Mouse (Mus musculus) v-Abl transformed pro-B cells (cell line): ENCODE measurements around the gene Gab1.

ENCODE experiments used
- in situ Hi-C, 2 experiments: fragments of 400-800 bp; cut with MboI; formaldehyde crosslinking; loops; one replicate each; pipeline ENCODE4 v1.15.1; 2025; ENCODE audit not compliant: unreplicated experiment in 2 of 2

Gab1 gene

GRCm38 (mm10) chr8:80848631-80849030 lies 31.7 kb downstream of the Gab1 start:
- in situ Hi-C loops = no loop called here

DNA sequence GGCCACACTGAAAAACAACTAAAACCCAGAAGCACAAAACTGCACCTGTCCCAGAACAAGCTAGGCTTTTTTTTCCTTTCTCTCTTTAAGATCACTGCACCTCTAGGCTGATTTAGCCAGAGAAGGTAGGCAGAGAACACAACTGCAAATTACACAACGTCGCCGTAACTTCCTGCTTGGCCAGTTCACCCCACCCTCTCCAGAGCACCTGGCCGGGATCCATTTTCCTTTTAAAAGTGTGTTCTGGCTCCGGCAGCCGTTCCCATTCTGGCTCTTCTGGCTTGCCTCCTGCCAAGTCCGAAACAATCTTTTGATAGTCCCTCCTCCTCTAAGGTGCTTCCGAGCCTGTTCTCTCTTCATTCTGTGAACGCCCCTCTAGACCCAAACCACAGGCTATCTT lies 32.4 kb downstream of the Gab1 start:
- in situ Hi-C loops = no loop called here

DNA sequence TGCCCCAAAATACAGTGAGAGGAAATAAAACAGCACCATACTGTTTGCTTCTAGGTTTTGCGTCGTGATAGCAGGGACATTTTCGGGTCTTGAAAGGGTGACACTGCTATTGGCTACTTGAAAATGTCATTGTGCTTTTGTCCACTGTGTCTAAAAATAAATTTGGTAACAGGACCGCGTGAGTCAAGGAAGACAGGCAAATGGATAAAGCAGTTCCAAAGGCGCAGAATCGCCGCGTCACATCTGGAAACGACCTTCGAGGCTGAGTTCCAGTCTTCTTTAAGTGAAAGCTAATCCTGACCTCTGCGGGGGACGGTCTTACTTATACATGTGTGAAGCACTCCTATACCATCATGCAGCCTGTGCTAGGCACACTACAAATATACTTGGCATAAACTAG lies 35.0 kb downstream of the Gab1 start:
- in situ Hi-C loops = no loop called here

DNA sequence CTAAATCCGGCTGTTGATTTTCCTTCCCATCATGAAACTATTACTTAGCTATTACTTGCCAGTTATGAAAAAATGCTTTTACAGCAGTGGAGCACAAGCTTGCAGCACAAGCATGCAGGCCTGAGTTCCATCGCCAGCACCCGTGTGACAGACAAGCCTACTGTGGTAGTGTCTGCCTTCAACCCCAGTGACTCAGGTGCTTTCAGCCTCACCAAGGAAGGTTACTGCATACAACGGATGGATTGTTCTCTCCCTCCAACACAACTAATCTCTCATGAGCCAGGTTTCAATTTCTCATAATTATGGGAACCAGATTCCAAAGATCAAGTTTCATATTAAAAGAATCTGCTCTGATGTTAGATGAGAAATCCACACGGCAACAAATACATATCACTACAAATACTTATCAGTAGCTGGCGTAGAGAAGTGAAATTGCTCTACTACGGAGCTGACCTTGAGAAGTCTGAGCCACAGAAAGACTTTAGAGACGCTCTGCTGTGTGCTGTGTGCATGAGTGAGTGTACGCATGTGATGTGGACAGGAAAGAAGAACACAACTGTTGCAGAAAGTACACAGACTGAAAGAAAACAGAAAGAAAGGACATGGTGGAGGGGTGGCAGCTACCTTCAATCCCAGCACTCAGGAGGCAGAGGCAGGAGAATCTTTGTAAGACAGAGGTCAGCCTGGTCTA lies 36.4 kb downstream of the Gab1 start:
- in situ Hi-C loops = no loop called here

- in situ Hi-C loops = no loop called here
Measured at GRCm38 (mm10) chr8:80842514-80842913, 37.8 kb downstream of the Gab1 start.

DNA sequence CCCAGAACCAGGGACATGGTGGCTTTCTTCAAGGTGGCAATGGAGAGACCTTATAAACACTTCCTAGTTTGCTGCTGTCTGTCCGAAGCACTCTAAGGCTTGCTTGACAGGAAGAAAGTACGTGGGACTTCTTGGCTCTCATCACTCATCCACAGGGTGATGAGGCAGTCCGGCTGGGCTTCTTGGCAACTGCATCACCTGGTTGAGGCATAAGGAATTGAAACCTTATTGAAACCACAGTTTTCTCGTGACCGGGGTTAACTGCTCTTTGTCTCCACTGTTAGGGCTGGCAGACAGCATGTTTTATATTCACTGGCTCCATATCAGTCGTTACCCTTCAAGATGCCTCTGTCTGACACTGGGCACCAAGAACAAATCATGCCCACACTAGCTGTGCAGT lies 40.2 kb downstream of the Gab1 start:
- in situ Hi-C loops = no loop called here

DNA sequence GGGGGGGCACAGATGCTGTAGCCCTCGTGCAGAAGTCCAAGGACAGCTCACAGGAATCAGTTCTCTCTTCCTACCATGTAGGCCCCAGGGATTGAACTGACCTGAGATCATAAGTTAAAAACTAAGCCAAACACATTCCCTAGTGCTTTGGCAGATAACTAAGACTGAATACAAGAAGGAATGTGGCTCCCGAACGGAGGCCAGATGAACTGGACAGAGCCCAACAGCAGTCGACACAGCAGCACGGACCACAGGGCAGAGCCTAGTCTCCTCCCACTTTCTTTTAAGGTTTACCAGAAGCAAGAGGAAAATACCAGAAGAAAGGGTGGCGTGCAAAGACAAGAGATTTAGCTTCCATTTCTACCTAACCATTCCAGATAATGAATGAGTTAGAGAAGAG lies 42.1 kb downstream of the Gab1 start:
- in situ Hi-C loops = no loop called here

GRCm38 (mm10) chr8:80835401-80835800 lies 44.9 kb downstream of the Gab1 start:
- in situ Hi-C loops = no loop called here

DNA sequence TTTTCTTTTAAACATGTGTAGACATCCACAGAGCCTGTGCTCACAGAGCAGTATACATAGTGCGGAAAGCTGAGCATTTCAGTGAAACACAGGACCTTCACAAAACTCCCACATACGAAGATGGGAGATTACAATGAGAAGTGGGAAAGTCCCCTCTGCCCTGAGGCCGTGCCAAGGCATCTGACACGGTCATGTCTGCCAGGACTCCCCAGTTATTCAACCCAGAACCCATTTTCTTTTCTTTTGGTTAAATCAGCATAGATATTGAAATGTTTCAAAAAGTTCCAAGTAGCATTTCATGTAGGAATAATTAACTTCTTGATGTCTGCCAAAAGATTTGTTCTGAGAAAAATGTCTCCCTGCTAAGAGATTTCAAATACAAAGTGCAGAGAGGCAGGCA lies 45.9 kb downstream of the Gab1 start:
- in situ Hi-C loops = no loop called here

- in situ Hi-C loops = no loop called here
Measured at GRCm38 (mm10) chr8:80832534-80832933, 47.8 kb downstream of the Gab1 start.

DNA sequence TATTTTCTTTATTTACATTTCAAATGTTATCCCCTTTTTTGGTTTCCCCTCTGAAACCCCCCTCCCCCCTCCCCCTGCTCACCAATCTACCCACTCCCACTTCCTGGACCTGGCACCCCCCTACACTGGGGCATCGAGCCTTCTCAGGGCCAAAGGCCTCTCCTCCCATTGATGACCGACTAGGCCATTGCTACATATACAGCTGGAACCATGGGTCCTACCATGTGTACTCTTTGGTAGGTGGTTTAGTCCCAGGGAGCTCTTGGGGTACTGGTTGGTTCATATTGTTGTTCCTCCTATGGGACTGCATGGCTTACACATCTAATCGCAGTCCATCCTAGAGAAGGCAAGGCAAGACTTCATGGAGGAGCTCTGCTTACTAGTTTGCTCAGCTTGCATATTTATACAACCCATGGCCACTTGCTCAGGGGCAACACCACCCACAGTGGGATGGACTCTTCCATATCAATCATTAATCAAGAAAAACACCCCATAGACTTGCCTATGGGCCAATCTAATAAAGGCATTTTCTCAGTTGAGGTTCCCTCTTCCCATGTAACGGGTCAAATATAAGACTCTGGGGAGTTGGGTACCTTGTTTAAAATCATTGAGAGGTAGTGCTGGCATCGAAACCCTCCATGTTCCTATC lies 48.3 kb downstream of the Gab1 start:
- in situ Hi-C loops = no loop called here

- in situ Hi-C loops = no loop called here
Measured at GRCm38 (mm10) chr8:80830724-80831566, 49.4 kb downstream of the Gab1 start.

DNA sequence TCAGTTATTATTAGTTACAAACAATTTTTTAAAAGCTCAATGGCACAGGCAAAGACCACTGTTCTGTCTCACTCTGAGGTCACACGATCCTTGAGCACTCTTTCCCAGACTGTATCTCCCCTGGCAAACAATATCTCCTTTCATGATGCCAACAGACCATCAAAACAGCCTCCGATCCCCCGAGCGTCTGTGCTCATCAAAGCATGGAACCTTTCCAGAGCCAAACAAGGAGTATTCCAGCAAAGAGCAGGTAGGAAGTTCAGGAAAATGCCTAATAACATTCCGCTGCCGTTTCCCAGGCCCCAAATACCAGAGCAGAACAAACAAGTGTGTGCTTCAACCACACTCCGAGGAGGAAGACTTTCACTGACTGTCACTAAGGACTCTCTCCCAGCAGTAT lies 50.2 kb downstream of the Gab1 start:
- in situ Hi-C loops = no loop called here

DNA sequence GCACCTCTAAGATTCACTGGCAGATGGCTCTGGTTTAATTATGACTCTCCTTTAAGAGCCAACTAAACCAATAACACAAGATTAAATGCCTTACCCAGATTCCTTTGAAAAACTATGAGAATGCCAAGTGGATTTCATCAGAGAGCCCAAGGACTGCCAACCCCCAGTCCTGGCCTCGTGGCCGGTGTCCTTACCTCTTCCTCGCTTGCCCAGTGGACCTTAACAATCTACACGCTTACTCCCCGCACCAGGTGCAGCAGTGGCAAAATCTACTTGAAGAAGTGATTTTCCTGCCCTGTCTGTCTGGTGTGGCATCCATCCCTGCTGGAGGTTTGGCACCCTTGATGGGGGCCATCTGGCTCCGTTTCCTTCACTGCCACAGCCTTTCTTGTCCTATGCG lies 53.3 kb downstream of the Gab1 start:
- in situ Hi-C loops = no loop called here

DNA sequence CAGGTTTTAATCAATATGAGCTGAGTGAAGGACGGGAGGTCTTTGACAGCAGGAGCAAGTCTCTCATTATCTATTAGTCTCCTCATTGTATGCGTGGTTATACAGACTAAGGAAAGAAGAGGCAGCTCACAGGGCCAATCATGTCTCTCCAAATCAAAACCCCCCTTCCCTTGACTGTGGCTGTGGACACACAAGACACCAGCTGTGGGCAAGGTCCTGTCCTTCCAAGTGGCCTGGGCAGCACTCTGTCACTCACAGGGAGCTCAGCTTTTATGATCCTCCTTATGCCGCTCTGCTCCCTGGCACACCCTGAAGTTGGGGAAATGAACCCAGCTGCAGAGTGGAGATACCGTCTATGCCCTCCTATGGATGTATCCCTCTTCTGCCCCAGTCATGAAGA lies 55.2 kb downstream of the Gab1 start:
- in situ Hi-C loops = no loop called here

DNA sequence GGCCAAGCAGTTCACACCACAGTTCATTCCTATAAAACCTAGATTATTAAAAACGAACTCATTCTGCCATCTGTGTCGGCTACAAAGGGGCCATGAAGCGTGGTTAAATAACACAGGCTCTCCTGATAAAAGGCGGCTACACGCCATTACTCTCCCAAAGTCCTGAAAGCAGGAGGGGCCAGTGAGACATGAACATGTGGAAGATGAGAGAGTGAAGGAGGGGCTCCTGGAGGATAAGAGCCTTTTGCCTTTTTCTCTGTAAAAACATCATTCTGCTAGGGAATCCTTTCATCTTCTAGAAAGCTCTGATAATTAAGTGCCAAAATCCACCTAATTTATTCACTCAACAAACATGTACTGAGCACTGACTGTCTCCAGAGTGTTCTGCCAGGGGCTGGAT lies 55.9 kb downstream of the Gab1 start:
- in situ Hi-C loops = no loop called here

DNA sequence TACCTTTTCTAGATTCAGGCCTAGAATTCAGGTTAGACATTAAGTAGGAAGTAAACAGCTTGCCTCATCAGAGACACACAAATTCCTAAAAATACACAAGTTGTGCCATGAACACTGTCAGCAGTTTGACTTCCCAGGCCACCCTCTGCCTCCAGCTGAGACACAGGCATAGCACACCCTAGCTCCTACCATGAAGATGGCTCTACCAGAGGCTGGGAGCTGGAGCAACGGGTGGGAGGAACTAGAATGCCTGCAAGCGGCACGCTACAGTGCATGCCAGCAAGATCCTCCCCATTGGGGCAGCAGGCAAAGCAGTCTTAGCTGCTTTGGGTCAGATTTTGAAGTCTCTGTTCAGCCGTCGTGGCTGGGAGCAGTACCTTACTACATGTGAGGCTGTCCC lies 57.1 kb downstream of the Gab1 start:
- in situ Hi-C loops = no loop called here

- in situ Hi-C loops = no loop called here
Measured at GRCm38 (mm10) chr8:80821367-80822225, 58.7 kb downstream of the Gab1 start.

GRCm38 (mm10) chr8:80818978-80819377 lies 61.3 kb downstream of the Gab1 start:
- in situ Hi-C loops = no loop called here

DNA sequence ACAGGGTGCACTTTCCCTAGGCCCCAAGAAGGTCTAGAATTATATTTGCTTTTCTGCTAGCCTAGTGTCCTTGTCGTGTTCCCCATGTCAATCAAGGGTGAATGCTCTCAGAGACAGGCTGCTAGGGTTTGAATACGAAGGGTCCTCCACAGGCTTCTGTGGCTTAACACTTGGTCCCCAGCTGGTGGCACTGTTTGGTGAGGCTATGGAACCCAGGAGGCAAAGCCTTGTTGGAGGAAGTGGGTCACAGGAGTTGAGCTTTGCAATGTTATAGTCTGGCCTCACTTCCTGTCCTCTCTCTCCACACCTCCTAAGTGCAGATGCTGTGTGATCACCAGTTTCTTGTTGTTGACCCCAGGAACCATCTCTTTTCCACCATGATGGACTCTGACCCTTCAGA lies 63.3 kb downstream of the Gab1 start:
- in situ Hi-C loops = no loop called here

DNA sequence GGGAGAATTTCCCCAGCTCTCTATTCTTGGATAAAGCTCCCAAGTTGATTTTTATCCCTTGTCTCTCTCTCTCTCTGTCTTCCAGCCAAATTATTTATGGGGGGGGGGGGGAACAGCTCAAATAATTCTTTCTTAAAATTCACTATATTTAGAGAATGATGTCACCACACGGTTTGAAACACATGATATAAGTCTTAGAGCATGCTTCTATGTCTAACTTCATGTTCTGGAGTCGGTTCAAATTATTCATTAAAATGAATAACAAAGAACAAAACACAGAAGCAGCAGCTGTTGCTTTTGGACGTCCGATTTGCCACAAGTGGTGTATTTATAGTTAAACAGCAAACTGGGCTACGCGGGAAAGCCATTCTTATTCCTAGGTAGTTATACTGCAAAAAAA lies 65.1 kb downstream of the Gab1 start:
- in situ Hi-C loops = no loop called here
